Mouse (Mus musculus): ENCODE results near the gene Slc26a10. TPM values are rescaled to one million over a fixed set of nuclear protein-coding genes. Genes with fewer than 3 reads are reported as not detected.

Gene Slc26a10
- total and polyA plus RNA-seq, 2 experiments from 2014 or later: 0.10 to 0.80 TPM

GRCm38 (mm10) chr10:127209928-127210570, 29.6 kb upstream of the Slc26a10 start:
- peaks cover 22% of the 10 kb centered on the region for H3K36me3 ChIP-seq (ENCODE audit: insufficient read depth)
- no peak for TF ChIP-seq CTCF (IDR thresholded peaks at IDR 0.05; ENCODE audit: low read depth)
- peaks cover 12% of the 10 kb centered on the region for H3K4me1 ChIP-seq (ENCODE audit: insufficient read depth)
- no peak overlapping the region for H3K27ac ChIP-seq (ENCODE audit: low read depth, low read length)
- WGBS: 83% methylated on average over 13 of the region's 13 CpGs
- no peak overlapping the region; the same call in 1 of the 2 replicates for H3K9ac ChIP-seq
- H3K27me3 ChIP-seq (ENCODE audit: insufficient read depth, low read length): no peaks in the 10 kb centered on the region
- H3K4me2 ChIP-seq (ENCODE audit: low read depth): peak overlapping the region; percentile 93
- peak overlapping the region; percentile 77; the same call in 1 of the 2 replicates for H3K4me3 ChIP-seq (ENCODE audit: low read depth, low read length)
- ATAC-seq: no peak
- DNase-seq: no peak
- H3K9me3 ChIP-seq (ENCODE audit: low read length): no peaks in the 10 kb centered on the region

- DNase-seq: no peak
- H3K27me3 ChIP-seq (ENCODE audit: insufficient read depth, low read length): no peaks in the 10 kb centered on the region
- TF ChIP-seq CTCF (IDR thresholded peaks at IDR 0.05; ENCODE audit: low read depth): no peak
- H3K27ac ChIP-seq (ENCODE audit: low read depth, low read length): no peak overlapping the region
- no peak overlapping the region for H3K4me3 ChIP-seq (ENCODE audit: low read depth, low read length)
- ATAC-seq: no peak
- H3K9me3 ChIP-seq (ENCODE audit: low read length): no peaks in the 10 kb centered on the region
- H3K4me1 ChIP-seq (ENCODE audit: insufficient read depth): peaks cover 12% of the 10 kb centered on the region
- H3K9ac ChIP-seq: no peak overlapping the region
- peaks cover 30% of the 10 kb centered on the region for H3K36me3 ChIP-seq (ENCODE audit: insufficient read depth)
- H3K4me2 ChIP-seq (ENCODE audit: low read depth): no peak overlapping the region
- 76% methylated on average over 4 of the region's 4 CpGs for WGBS
Observed at GRCm38 (mm10) chr10:127208921-127209320, 28.5 kb upstream of the Slc26a10 start.

GRCm38 (mm10) chr10:127205373-127205772, 24.9 kb upstream of the Slc26a10 start:
- ATAC-seq: no peak
- H3K4me3 ChIP-seq (ENCODE audit: low read depth, low read length): no peak overlapping the region
- H3K4me2 ChIP-seq (ENCODE audit: low read depth): no peak overlapping the region
- no peak for TF ChIP-seq CTCF (IDR thresholded peaks at IDR 0.05; ENCODE audit: low read depth)
- H3K36me3 ChIP-seq (ENCODE audit: insufficient read depth): peaks cover 47% of the 10 kb centered on the region
- peaks cover 6% of the 10 kb centered on the region for H3K4me1 ChIP-seq (ENCODE audit: insufficient read depth)
- H3K9ac ChIP-seq: no peak overlapping the region
- WGBS: 94% methylated on average over 10 of the region's 10 CpGs
- H3K27ac ChIP-seq (ENCODE audit: low read depth, low read length): no peak overlapping the region
- DNase-seq: no peak
- H3K9me3 ChIP-seq (ENCODE audit: low read length): no peaks in the 10 kb centered on the region
- H3K27me3 ChIP-seq (ENCODE audit: insufficient read depth, low read length): no peaks in the 10 kb centered on the region

- Histone ChIP-seq H3K9ac (no peak overlapping the region), H3K4me3 (ENCODE audit: low read depth, low read length) (no peak overlapping the region), H3K9me3 (ENCODE audit: low read length) (no peaks in the 10 kb centered on the region), H3K36me3 (ENCODE audit: insufficient read depth) (peaks cover 54% of the 10 kb centered on the region), H3K27ac (ENCODE audit: low read depth, low read length) (no peak overlapping the region), H3K4me1 (ENCODE audit: insufficient read depth) (no peaks in the 10 kb centered on the region), H3K27me3 (ENCODE audit: insufficient read depth, low read length) (no peaks in the 10 kb centered on the region), H3K4me2 (ENCODE audit: low read depth) (no peak overlapping the region)
- no peak for DNase-seq
- ATAC-seq: no peak
- TF ChIP-seq CTCF (IDR thresholded peaks at IDR 0.05; ENCODE audit: low read depth): no peak
- 92% methylated on average over 5 of the region's 5 CpGs for WGBS
Observed at GRCm38 (mm10) chr10:127204589-127204988, 24.1 kb upstream of the Slc26a10 start.

- Histone ChIP-seq H3K4me3 (ENCODE audit: low read depth, low read length) (no peak overlapping the region), H3K4me2 (ENCODE audit: low read depth) (no peak overlapping the region), H3K27ac (ENCODE audit: low read depth, low read length) (no peak overlapping the region), H3K27me3 (ENCODE audit: insufficient read depth, low read length) (no peaks in the 10 kb centered on the region), H3K36me3 (ENCODE audit: insufficient read depth) (peaks cover 69% of the 10 kb centered on the region), H3K9me3 (ENCODE audit: low read length) (no peaks in the 10 kb centered on the region), H3K4me1 (ENCODE audit: insufficient read depth) (no peaks in the 10 kb centered on the region), H3K9ac (no peak overlapping the region)
- WGBS: 93% methylated on average over 3 of the region's 3 CpGs
- DNase-seq (no peak), ATAC-seq (no peak)
- TF ChIP-seq CTCF (IDR thresholded peaks at IDR 0.05; ENCODE audit: low read depth): no peak
Observed at GRCm38 (mm10) chr10:127203106-127203505, 22.7 kb upstream of the Slc26a10 start.

- Histone ChIP-seq H3K4me3 (ENCODE audit: low read depth, low read length) (no peak overlapping the region), H3K4me2 (ENCODE audit: low read depth) (no peak overlapping the region), H3K27ac (ENCODE audit: low read depth, low read length) (no peak overlapping the region), H3K4me1 (ENCODE audit: insufficient read depth) (no peaks in the 10 kb centered on the region), H3K9ac (no peak overlapping the region), H3K27me3 (ENCODE audit: insufficient read depth, low read length) (no peaks in the 10 kb centered on the region), H3K36me3 (ENCODE audit: insufficient read depth) (peaks cover 55% of the 10 kb centered on the region), H3K9me3 (ENCODE audit: low read length) (no peaks in the 10 kb centered on the region)
- DNase-seq (no peak), ATAC-seq (no peak)
- 87% methylated on average over 8 of the region's 8 CpGs for WGBS
- TF ChIP-seq CTCF (IDR thresholded peaks at IDR 0.05; ENCODE audit: low read depth): peak; percentile 29; the same call in 1 of the 2 replicates
Observed at GRCm38 (mm10) chr10:127200279-127200678, 19.8 kb upstream of the Slc26a10 start.

GRCm38 (mm10) chr10:127199474-127199873, 19.0 kb upstream of the Slc26a10 start:
- Histone ChIP-seq H3K27ac (ENCODE audit: low read depth, low read length) (no peak overlapping the region), H3K4me1 (ENCODE audit: insufficient read depth) (no peaks in the 10 kb centered on the region; the same call in 1 of the 2 replicates), H3K9ac (no peak overlapping the region), H3K27me3 (ENCODE audit: insufficient read depth, low read length) (no peaks in the 10 kb centered on the region), H3K4me2 (ENCODE audit: low read depth) (no peak overlapping the region), H3K4me3 (ENCODE audit: low read depth, low read length) (no peak overlapping the region), H3K9me3 (ENCODE audit: low read length) (no peaks in the 10 kb centered on the region), H3K36me3 (ENCODE audit: insufficient read depth) (peaks cover 47% of the 10 kb centered on the region)
- 84% methylated on average over 11 of the region's 11 CpGs for WGBS
- DNase-seq: no peak
- no peak for ATAC-seq
- TF ChIP-seq CTCF (IDR thresholded peaks at IDR 0.05; ENCODE audit: low read depth): no peak
